In genomic region chr7:30327140-30327539, GRCm38 (mm10) we compare ENCODE assay signal across 11 mouse cellular contexts. TPM values are rescaled to one million over a fixed set of nuclear protein-coding genes. Genes with fewer than 3 reads are reported as not detected.
DNase-seq lines count a peak whose midpoint lies in the region; ATAC-seq and TF ChIP-seq lines count a peak whose summit lies in the region.
"Had no signal": no experiment of that assay in that cellular context is flagged by ENCODE, and none has a peak within 500 bp of the region (broad histone marks: within the 10 kb centered on the region; RNA-seq: fewer than 3 reads in every experiment).

No protein-coding gene starts in this region.

- no peak overlapping the region for H3K4me2 ChIP-seq in hindbrain, embryonic 15.5 days
- H3K4me2 ChIP-seq in hindbrain, embryonic 12.5 days (replicated peaks) = no peak overlapping the region
- H3K4me2 ChIP-seq in kidney, embryonic 16.5 days (replicated peaks; ENCODE audit: low read depth, low read length) = 0 out of 2 replicates have a peak overlapping the region, but pooled peaks have one; percentile 20
- no peak overlapping the region for H3K4me2 ChIP-seq in intestine, postnatal 0 days (replicated peaks; ENCODE audit: low read depth)
- no peak overlapping the region for H3K4me2 ChIP-seq in forebrain, embryonic 11.5 days (ENCODE audit: low read depth, low read length, severe bottlenecking)
- H3K4me2 ChIP-seq: liver, embryonic 15.5 days had no signal

- no peak overlapping the region for H3K4me3 ChIP-seq in hindbrain, embryonic 15.5 days
- H3K4me3 ChIP-seq in hindbrain, embryonic 12.5 days = no peak overlapping the region
- no peak overlapping the region for H3K4me3 ChIP-seq in kidney, embryonic 16.5 days (ENCODE audit: low read length)
- no peak overlapping the region for H3K4me3 ChIP-seq in intestine, postnatal 0 days (ENCODE audit: low read depth, low read length)
- H3K4me3 ChIP-seq in forebrain, embryonic 11.5 days (ENCODE audit: low read depth, low read length) = no peak overlapping the region
- H3K4me3 ChIP-seq: liver, embryonic 15.5 days had no signal

- no peaks in the 10 kb centered on the region for H3K36me3 ChIP-seq in hindbrain, embryonic 15.5 days
- no peaks in the 10 kb centered on the region for H3K36me3 ChIP-seq in hindbrain, embryonic 12.5 days
- no peaks in the 10 kb centered on the region for H3K36me3 ChIP-seq in kidney, embryonic 16.5 days (ENCODE audit: insufficient read depth, low read length)
- no peaks in the 10 kb centered on the region for H3K36me3 ChIP-seq in intestine, postnatal 0 days (ENCODE audit: control insufficient read depth, insufficient read depth)
- no peaks in the 10 kb centered on the region for H3K36me3 ChIP-seq in forebrain, embryonic 11.5 days (ENCODE audit: control insufficient read depth, insufficient read depth, low read length)
- H3K36me3 ChIP-seq: liver, embryonic 15.5 days had no signal

- no peaks in the 10 kb centered on the region for H3K9me3 ChIP-seq in hindbrain, embryonic 15.5 days
- 0 out of 2 replicates have a peak, but pooled peaks cover 4% of the 10 kb centered on the region for H3K9me3 ChIP-seq in hindbrain, embryonic 12.5 days (replicated peaks)
- H3K9me3 ChIP-seq in kidney, embryonic 16.5 days (ENCODE audit: low read length) = no peaks in the 10 kb centered on the region
- H3K9me3 ChIP-seq in intestine, postnatal 0 days (ENCODE audit: control insufficient read depth) = no peaks in the 10 kb centered on the region
- no peaks in the 10 kb centered on the region; the same call in 1 of the 2 replicates for H3K9me3 ChIP-seq in forebrain, embryonic 11.5 days (ENCODE audit: control insufficient read depth, low read length)
- H3K9me3 ChIP-seq: liver, embryonic 15.5 days had no signal

- 0 out of 2 replicates have a peak overlapping the region, but pooled peaks have one; percentile 12 for H3K27ac ChIP-seq in hindbrain, embryonic 15.5 days (replicated peaks)
- H3K27ac ChIP-seq in hindbrain, embryonic 12.5 days = no peak overlapping the region
- 0 out of 2 replicates have a peak overlapping the region, but pooled peaks have one; percentile 21 for H3K27ac ChIP-seq in kidney, embryonic 16.5 days (ENCODE audit: low read length)
- no peak overlapping the region for H3K27ac ChIP-seq in intestine, postnatal 0 days (ENCODE audit: low read depth, low read length)
- no peak overlapping the region for H3K27ac ChIP-seq in forebrain, embryonic 11.5 days (ENCODE audit: low read depth, low read length)
- H3K27ac ChIP-seq: liver, embryonic 15.5 days had no signal

- H3K9ac ChIP-seq in hindbrain, embryonic 15.5 days = no peak overlapping the region
- H3K9ac ChIP-seq in hindbrain, embryonic 12.5 days = no peak overlapping the region
- peak overlapping the region; percentile 33; the same call in 1 of the 2 replicates for H3K9ac ChIP-seq in kidney, embryonic 16.5 days (replicated peaks; ENCODE audit: low read length)
- H3K9ac ChIP-seq in intestine, postnatal 0 days (ENCODE audit: low read depth, low read length) = no peak overlapping the region
- no peak overlapping the region for H3K9ac ChIP-seq in forebrain, embryonic 11.5 days (ENCODE audit: low read length)
- H3K9ac ChIP-seq: liver, embryonic 15.5 days had no signal

- peak; percentile 91 for DNase-seq in CD4-positive, CD25-positive, alpha-beta regulatory T cell, adult 2 months (ENCODE audit: low read depth, low spot score)
- peak; percentile 96 for DNase-seq in cerebellum, adult 11 months
- no peak for DNase-seq in forebrain, embryonic 11.5 days (ENCODE audit: low spot score)
- DNase-seq in neural tube, embryonic 10.5 days (ENCODE audit: extremely low spot score, low spot score) = no peak

- no peak for TF ChIP-seq CTCF in intestine, postnatal 0 days (IDR thresholded peaks at IDR 0.05; ENCODE audit: low read depth)

- H3K27me3 ChIP-seq in hindbrain, embryonic 15.5 days = 0 out of 2 replicates have a peak, but pooled peaks cover 3% of the 10 kb centered on the region
- H3K27me3 ChIP-seq in hindbrain, embryonic 12.5 days = peaks cover 7% of the 10 kb centered on the region
- H3K27me3 ChIP-seq in kidney, embryonic 16.5 days (ENCODE audit: insufficient read depth, low read length) = no peaks in the 10 kb centered on the region
- peaks cover 11% of the 10 kb centered on the region; the same call in 1 of the 2 replicates for H3K27me3 ChIP-seq in intestine, postnatal 0 days (replicated peaks; ENCODE audit: control insufficient read depth, insufficient read depth, low read length)
- H3K27me3 ChIP-seq in forebrain, embryonic 11.5 days (ENCODE audit: control insufficient read depth, insufficient read depth, low read length) = no peaks in the 10 kb centered on the region

- ATAC-seq in hindbrain, embryonic 15.5 days (ENCODE audit: low FRiP score, low read depth) = no peak
- no peak for ATAC-seq in hindbrain, embryonic 12.5 days (ENCODE audit: low FRiP score)
- peak; percentile 55 for ATAC-seq in kidney, embryonic 16.5 days (ENCODE audit: low FRiP score, low TSS enrichment)
- ATAC-seq in intestine, postnatal 0 days = no peak
- ATAC-seq in forebrain, embryonic 11.5 days (replicated peaks; ENCODE audit: low FRiP score) = no peak
- ATAC-seq: intestine, embryonic 16.5 days had no signal

- 45% methylated on average over 15 of the region's 15 CpGs for WGBS in hindbrain, embryonic 15.5 days
- WGBS in hindbrain, embryonic 12.5 days = 59% methylated on average over 15 of the region's 15 CpGs
- WGBS in kidney, embryonic 16.5 days = 23% methylated on average over 15 of the region's 15 CpGs
- WGBS in intestine, postnatal 0 days = 63% methylated on average over 15 of the region's 15 CpGs
- WGBS in forebrain, embryonic 11.5 days = 71% methylated on average over 15 of the region's 15 CpGs

- peaks cover 17% of the 10 kb centered on the region for H3K4me1 ChIP-seq in hindbrain, embryonic 15.5 days (replicated peaks)
- peaks cover 13% of the 10 kb centered on the region for H3K4me1 ChIP-seq in hindbrain, embryonic 12.5 days
- peaks cover 20% of the 10 kb centered on the region for H3K4me1 ChIP-seq in kidney, embryonic 16.5 days (ENCODE audit: insufficient read depth, low read length)
- no peaks in the 10 kb centered on the region; the same call in 1 of the 2 replicates for H3K4me1 ChIP-seq in intestine, postnatal 0 days (replicated peaks; ENCODE audit: control insufficient read depth, insufficient read depth, low read length)
- peaks cover 4% of the 10 kb centered on the region; the same call in 1 of the 2 replicates for H3K4me1 ChIP-seq in forebrain, embryonic 11.5 days (replicated peaks; ENCODE audit: control insufficient read depth, insufficient read depth, low read length)

RNA-seq across cellular contexts. Expression of gene Sdhaf1, which starts 3.4 kb away (rescaled TPM):
- polyA plus RNA-seq in hindbrain, embryonic 15.5 days (2015; fragmentation: Nextera tagmentation; extraction: Ambion mirVana) = 16.2 and 17.3 TPM in 2 replicates
- 22.3 and 23.4 TPM in 2 replicates for polyA plus RNA-seq in hindbrain, embryonic 12.5 days (2016; fragmentation: Nextera tagmentation; extraction: Ambion mirVana)
- 17.2 and 18.1 TPM in 2 replicates for polyA plus RNA-seq in kidney, embryonic 16.5 days (2015; fragmentation: Nextera tagmentation; extraction: Ambion mirVana)
- polyA plus RNA-seq in intestine, postnatal 0 days (2015; fragmentation: Nextera tagmentation; extraction: Ambion mirVana) = 18.3 and 18.8 TPM in 2 replicates
- polyA plus RNA-seq in forebrain, embryonic 11.5 days (2014; fragmentation: Nextera tagmentation; extraction: Ambion mirVana) = 21.8 and 23.5 TPM in 2 replicates

RNA-seq across cellular contexts. Expression of gene E130208F15Rik, which starts 5.6 kb away (rescaled TPM):
- 0.98 TPM in 1 of 2 replicates, not detected in the other for polyA plus RNA-seq in hindbrain, embryonic 15.5 days (2015; fragmentation: Nextera tagmentation; extraction: Ambion mirVana)
- polyA plus RNA-seq in hindbrain, embryonic 12.5 days (2016; fragmentation: Nextera tagmentation; extraction: Ambion mirVana) = 0.33 and 0.49 TPM in 2 replicates
- 2.3 and 3.7 TPM in 2 replicates for polyA plus RNA-seq in kidney, embryonic 16.5 days (2015; fragmentation: Nextera tagmentation; extraction: Ambion mirVana)
- polyA plus RNA-seq in intestine, postnatal 0 days (2015; fragmentation: Nextera tagmentation; extraction: Ambion mirVana) = not detected in 2 replicates
- polyA plus RNA-seq in forebrain, embryonic 11.5 days (2014; fragmentation: Nextera tagmentation; extraction: Ambion mirVana) = not detected in 2 replicates
- polyA plus RNA-seq: stomach, embryonic 16.5 days had no signal

RNA-seq across cellular contexts. Expression of gene Syne4, which starts 12.5 kb away (rescaled TPM):
- 17.1 and 19.1 TPM in 2 replicates for polyA plus RNA-seq in hindbrain, embryonic 15.5 days (2015; fragmentation: Nextera tagmentation; extraction: Ambion mirVana)
- 36.9 and 39.2 TPM in 2 replicates for polyA plus RNA-seq in hindbrain, embryonic 12.5 days (2016; fragmentation: Nextera tagmentation; extraction: Ambion mirVana)
- polyA plus RNA-seq in kidney, embryonic 16.5 days (2015; fragmentation: Nextera tagmentation; extraction: Ambion mirVana) = 129 and 136 TPM in 2 replicates
- polyA plus RNA-seq in intestine, postnatal 0 days (2015; fragmentation: Nextera tagmentation; extraction: Ambion mirVana) = 12.5 and 16.3 TPM in 2 replicates
- 29.2 and 30.2 TPM in 2 replicates for polyA plus RNA-seq in forebrain, embryonic 11.5 days (2014; fragmentation: Nextera tagmentation; extraction: Ambion mirVana)

RNA-seq across cellular contexts. Expression of gene Alkbh6, which starts 18.6 kb away (rescaled TPM):
- polyA plus RNA-seq in hindbrain, embryonic 15.5 days (2015; fragmentation: Nextera tagmentation; extraction: Ambion mirVana) = 121 and 135 TPM in 2 replicates
- polyA plus RNA-seq in hindbrain, embryonic 12.5 days (2016; fragmentation: Nextera tagmentation; extraction: Ambion mirVana) = 87.1 and 93.5 TPM in 2 replicates
- polyA plus RNA-seq in kidney, embryonic 16.5 days (2015; fragmentation: Nextera tagmentation; extraction: Ambion mirVana) = 106 and 107 TPM in 2 replicates
- 58.2 and 63.5 TPM in 2 replicates for polyA plus RNA-seq in intestine, postnatal 0 days (2015; fragmentation: Nextera tagmentation; extraction: Ambion mirVana)
- polyA plus RNA-seq in forebrain, embryonic 11.5 days (2014; fragmentation: Nextera tagmentation; extraction: Ambion mirVana) = 71.3 and 83.8 TPM in 2 replicates

RNA-seq across cellular contexts. Expression of gene Lrfn3, which starts 35.4 kb away (rescaled TPM):
- 14.3 and 15.7 TPM in 2 replicates for polyA plus RNA-seq in hindbrain, embryonic 15.5 days (2015; fragmentation: Nextera tagmentation; extraction: Ambion mirVana)
- 9.3 and 10.1 TPM in 2 replicates for polyA plus RNA-seq in hindbrain, embryonic 12.5 days (2016; fragmentation: Nextera tagmentation; extraction: Ambion mirVana)
- 6.8 and 8.3 TPM in 2 replicates for polyA plus RNA-seq in kidney, embryonic 16.5 days (2015; fragmentation: Nextera tagmentation; extraction: Ambion mirVana)
- 1.1 and 1.8 TPM in 2 replicates for polyA plus RNA-seq in intestine, postnatal 0 days (2015; fragmentation: Nextera tagmentation; extraction: Ambion mirVana)
- 7.2 TPM in 2 replicates for polyA plus RNA-seq in forebrain, embryonic 11.5 days (2014; fragmentation: Nextera tagmentation; extraction: Ambion mirVana)

Comparison
In these comparisons a context has a peak if more than half of its experiments do, and no peak if none do; other contexts are left out.
1. H3K27ac ChIP-seq: peak in hindbrain, embryonic 15.5 days (single experiment) and kidney, embryonic 16.5 days (single experiment); none in hindbrain, embryonic 12.5 days (single experiment), intestine, postnatal 0 days (single experiment) and forebrain, embryonic 11.5 days (single experiment).
2. DNase-seq: peak in CD4-positive, CD25-positive, alpha-beta regulatory T cell, adult 2 months (single experiment) and cerebellum, adult 11 months (single experiment); none in forebrain, embryonic 11.5 days (single experiment) and neural tube, embryonic 10.5 days (single experiment).